In the genomic region with DNA sequence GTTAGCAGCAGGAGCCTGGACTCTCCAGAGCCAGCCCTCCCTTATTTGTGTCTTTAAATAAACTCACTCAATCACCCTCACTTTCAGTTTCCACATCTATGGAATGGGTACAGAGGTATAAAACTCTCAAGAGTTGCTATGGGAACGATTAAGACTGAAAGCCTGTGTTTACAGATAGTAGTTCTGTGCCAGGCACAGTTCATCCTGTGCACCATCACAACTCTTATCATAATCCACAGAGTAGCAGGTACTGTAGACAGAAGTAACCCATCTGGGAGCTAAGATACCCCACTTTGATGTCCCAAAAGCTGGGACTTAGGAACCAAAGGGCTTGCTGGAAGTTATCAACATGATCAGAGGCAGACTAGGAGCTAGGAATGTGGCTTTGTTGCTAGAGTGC, we compare ENCODE assay signal across 9 mouse cellular contexts. TPM values are rescaled to one million over a fixed set of nuclear protein-coding genes. Genes with fewer than 3 reads are reported as not detected.
DNase-seq lines count a peak whose midpoint lies in the region; ATAC-seq lines count a peak whose summit lies in the region.
"Had no signal": no experiment of that assay in that cellular context is flagged by ENCODE, and none has a peak within 500 bp of the region (broad histone marks: within the 10 kb centered on the region; RNA-seq: fewer than 3 reads in every experiment).

No protein-coding gene starts in this region.

- no peak overlapping the region for H3K9ac ChIP-seq in heart, embryonic 13.5 days
- H3K9ac ChIP-seq in embryonic facial prominence, embryonic 14.5 days (ENCODE audit: low read depth, low read length): peak overlapping the region; percentile 73; the same call in 1 of the 2 replicates
- H3K9ac ChIP-seq in liver, embryonic 16.5 days (ENCODE audit: low read depth, low read length): no peak overlapping the region

- no peaks in the 10 kb centered on the region for H3K27me3 ChIP-seq in heart, embryonic 13.5 days (replicated peaks)
- no peaks in the 10 kb centered on the region for H3K27me3 ChIP-seq in embryonic facial prominence, embryonic 14.5 days (replicated peaks; ENCODE audit: control insufficient read depth, insufficient read depth, low read length)
- no peaks in the 10 kb centered on the region for H3K27me3 ChIP-seq in liver, embryonic 16.5 days (ENCODE audit: control insufficient read depth, insufficient read depth, low read depth, low read length)

- DNase-seq in heart, adult 18-20 months: no peak
- peak; percentile 11 for DNase-seq in CD4-positive helper T cell, adult 2 months (ENCODE audit: low read depth, low spot score)
- no peak for DNase-seq in embryonic facial prominence, embryonic 14.5 days (ENCODE audit: low spot score)
- no peak for DNase-seq in MN1 (ENCODE audit: low spot score)
- DNase-seq in right cerebral cortex, postnatal 10 days (ENCODE audit: low spot score in 2 of 2): no peak
- no peak for DNase-seq in embryo, embryonic 10.5 days (ENCODE audit: low spot score)
- DNase-seq: kidney, adult 2 months had no signal

- 76% methylated on average over 1 of the region's 1 CpGs for WGBS in heart, embryonic 13.5 days
- 71% methylated on average over 1 of the region's 1 CpGs for WGBS in embryonic facial prominence, embryonic 14.5 days
- 29% methylated on average over 1 of the region's 1 CpGs for WGBS in liver, embryonic 16.5 days (ENCODE audit: insufficient replicate concordance)

- H3K4me3 ChIP-seq in heart, embryonic 13.5 days: no peak overlapping the region
- peak overlapping the region; percentile 50; the same call in 1 of the 2 replicates for H3K4me3 ChIP-seq in embryonic facial prominence, embryonic 14.5 days (ENCODE audit: low read depth, low read length)
- no peak overlapping the region for H3K4me3 ChIP-seq in liver, embryonic 16.5 days (ENCODE audit: low read depth, low read length)

- H3K36me3 ChIP-seq in heart, embryonic 13.5 days: no peaks in the 10 kb centered on the region
- no peaks in the 10 kb centered on the region for H3K36me3 ChIP-seq in embryonic facial prominence, embryonic 14.5 days (ENCODE audit: control insufficient read depth, insufficient read depth, low read length)
- H3K36me3 ChIP-seq in liver, embryonic 16.5 days (ENCODE audit: control insufficient read depth, insufficient read depth): no peaks in the 10 kb centered on the region

- H3K4me1 ChIP-seq in heart, embryonic 13.5 days: peaks cover 16% of the 10 kb centered on the region
- H3K4me1 ChIP-seq in embryonic facial prominence, embryonic 14.5 days (ENCODE audit: control insufficient read depth, insufficient read depth, low read length): peaks cover 7% of the 10 kb centered on the region; the same call in 1 of the 2 replicates
- peaks cover 11% of the 10 kb centered on the region for H3K4me1 ChIP-seq in liver, embryonic 16.5 days (ENCODE audit: control insufficient read depth, low read depth, low read length)

- peak overlapping the region; percentile 91 for H3K4me2 ChIP-seq in heart, embryonic 13.5 days
- peak overlapping the region; percentile 84 for H3K4me2 ChIP-seq in embryonic facial prominence, embryonic 14.5 days (ENCODE audit: low read depth, low read length)
- peak overlapping the region; percentile 60; the same call in 1 of the 2 replicates for H3K4me2 ChIP-seq in liver, embryonic 16.5 days (ENCODE audit: low read depth, low read length)

- H3K27ac ChIP-seq in heart, embryonic 13.5 days (replicated peaks): no peak overlapping the region
- H3K27ac ChIP-seq in embryonic facial prominence, embryonic 14.5 days (replicated peaks; ENCODE audit: low read depth, low read length): peak overlapping the region; percentile 80; the same call in 1 of the 2 replicates
- H3K27ac ChIP-seq in liver, embryonic 16.5 days (ENCODE audit: low read length): no peak overlapping the region

- no peak for ATAC-seq in heart, embryonic 13.5 days (ENCODE audit: extremely low read depth, insufficient number of reproducible peaks, low FRiP score, low TSS enrichment)
- no peak for ATAC-seq in embryonic facial prominence, embryonic 14.5 days (ENCODE audit: low read depth)
- peak; percentile 10; the same call in 1 of the 2 replicates for ATAC-seq in liver, embryonic 16.5 days (ENCODE audit: low read depth)

- H3K9me3 ChIP-seq in heart, embryonic 13.5 days: no peaks in the 10 kb centered on the region
- H3K9me3 ChIP-seq in embryonic facial prominence, embryonic 14.5 days (ENCODE audit: control insufficient read depth, low read length): no peaks in the 10 kb centered on the region
- H3K9me3 ChIP-seq in liver, embryonic 16.5 days (replicated peaks; ENCODE audit: control insufficient read depth, low read length): no peaks in the 10 kb centered on the region

RNA-seq across cellular contexts. Expression of gene Chd9, which starts 1.7 kb away (rescaled TPM):
- polyA plus RNA-seq in heart, embryonic 13.5 days (2015; fragmentation: Nextera tagmentation; extraction: Ambion mirVana): 42.3 and 45.0 TPM in 2 replicates
- 10 to 100 TPM; 34.0 to 51.4 TPM for total RNA-seq in heart, adult 18-20 months (2021)
- polyA plus RNA-seq in embryonic facial prominence, embryonic 14.5 days (2014; fragmentation: Nextera tagmentation; extraction: Ambion mirVana): 114 and 123 TPM in 2 replicates
- 14.6 and 18.5 TPM in 2 replicates for polyA plus RNA-seq in liver, embryonic 16.5 days (2015; fragmentation: Nextera tagmentation; extraction: Ambion mirVana)

RNA-seq across cellular contexts. Expression of gene Gm19935, which starts 12.6 kb away (rescaled TPM):
- polyA plus RNA-seq in heart, embryonic 13.5 days (2015; fragmentation: Nextera tagmentation; extraction: Ambion mirVana): not detected in 2 replicates
- total RNA-seq in heart, adult 18-20 months (2021): 1 to 10 TPM in 1 of 2 experiments, not detected in 1; 1.0 TPM
- polyA plus RNA-seq in embryonic facial prominence, embryonic 14.5 days (2014; fragmentation: Nextera tagmentation; extraction: Ambion mirVana): 1.8 TPM in 1 of 2 replicates, not detected in the other
- not detected in 2 replicates for polyA plus RNA-seq in liver, embryonic 16.5 days (2015; fragmentation: Nextera tagmentation; extraction: Ambion mirVana)
